Mouse (Mus musculus): Measurements from ENCODE around the gene Atp6v1g2. TPM values are rescaled to one million over a fixed set of nuclear protein-coding genes. Genes with fewer than 3 reads are reported as not detected.

Atp6v1g2 gene
- polyA plus RNA-seq, 1 experiment = 0.04 TPM

GRCm38 (mm10) chr17:35269653-35270347, 36.3 kb downstream of the Atp6v1g2 start:
- TF ChIP-seq GATA1 (IDR thresholded peaks at IDR 0.05; ENCODE audit: low read length) (no peak), TAL1 (IDR thresholded peaks at IDR 0.05; ENCODE audit: low read length) (no peak)
- H3K4me3 ChIP-seq (replicated peaks) = no peak overlapping the region
- H3K27me3 ChIP-seq (ENCODE audit: control insufficient read depth) = peaks cover 2% of the 10 kb centered on the region
- peaks cover 3% of the 10 kb centered on the region for H3K36me3 ChIP-seq (ENCODE audit: control insufficient read depth)
- no peaks in the 10 kb centered on the region; the same call in 1 of the 2 replicates for H3K4me1 ChIP-seq (ENCODE audit: control insufficient read depth)
- H3K9me3 ChIP-seq (ENCODE audit: control insufficient read depth, low read length) = peaks cover 2% of the 10 kb centered on the region

GRCm38 (mm10) chr17:35272249-35272648, 38.8 kb downstream of the Atp6v1g2 start:
- TF ChIP-seq TAL1 (IDR thresholded peaks at IDR 0.05; ENCODE audit: low read length) = no peak
- no peak for TF ChIP-seq GATA1 (IDR thresholded peaks at IDR 0.05; ENCODE audit: low read length)
- H3K9me3 ChIP-seq (ENCODE audit: control insufficient read depth, low read length) = peaks cover 2% of the 10 kb centered on the region

GRCm38 (mm10) chr17:35274770-35275169, 41.3 kb downstream of the Atp6v1g2 start:
- no peak for TF ChIP-seq TAL1 (IDR thresholded peaks at IDR 0.05; ENCODE audit: low read length)
- no peak for TF ChIP-seq GATA1 (IDR thresholded peaks at IDR 0.05; ENCODE audit: low read length)
- H3K9me3 ChIP-seq (ENCODE audit: control insufficient read depth, low read length) = peaks cover 2% of the 10 kb centered on the region
- H3K36me3 ChIP-seq (ENCODE audit: control insufficient read depth) = no peaks in the 10 kb centered on the region
- H3K4me3 ChIP-seq (replicated peaks) = no peak overlapping the region
- H3K4me1 ChIP-seq (ENCODE audit: control insufficient read depth) = no peaks in the 10 kb centered on the region; the same call in 1 of the 2 replicates
- peaks cover 19% of the 10 kb centered on the region for H3K27me3 ChIP-seq (ENCODE audit: control insufficient read depth)

More at GRCm38 (mm10) chr17:35272249-35272648, 38.8 kb downstream of the Atp6v1g2 start:
- H3K4me3 ChIP-seq (replicated peaks) = no peak overlapping the region
- H3K4me1 ChIP-seq (ENCODE audit: control insufficient read depth) = no peaks in the 10 kb centered on the region; the same call in 1 of the 2 replicates
- peaks cover 19% of the 10 kb centered on the region for H3K27me3 ChIP-seq (ENCODE audit: control insufficient read depth)
- no peaks in the 10 kb centered on the region for H3K36me3 ChIP-seq (ENCODE audit: control insufficient read depth)

GRCm38 (mm10) chr17:35276304-35276864, 42.9 kb downstream of the Atp6v1g2 start:
- peaks cover 2% of the 10 kb centered on the region for H3K9me3 ChIP-seq (ENCODE audit: control insufficient read depth, low read length)
- no peak overlapping the region for H3K4me3 ChIP-seq (replicated peaks)
- no peaks in the 10 kb centered on the region; the same call in 1 of the 2 replicates for H3K4me1 ChIP-seq (ENCODE audit: control insufficient read depth)
- TF ChIP-seq GATA1 (IDR thresholded peaks at IDR 0.05; ENCODE audit: low read length) (no peak), TAL1 (IDR thresholded peaks at IDR 0.05; ENCODE audit: low read length) (no peak)
- H3K27me3 ChIP-seq (ENCODE audit: control insufficient read depth) = peaks cover 19% of the 10 kb centered on the region
- no peaks in the 10 kb centered on the region for H3K36me3 ChIP-seq (ENCODE audit: control insufficient read depth)

- Histone ChIP-seq H3K9me3 (ENCODE audit: control insufficient read depth, low read length) (no peaks in the 10 kb centered on the region), H3K36me3 (ENCODE audit: control insufficient read depth) (no peaks in the 10 kb centered on the region), H3K4me1 (ENCODE audit: control insufficient read depth) (no peaks in the 10 kb centered on the region; the same call in 1 of the 2 replicates), H3K4me3 (replicated peaks) (no peak overlapping the region), H3K27me3 (ENCODE audit: control insufficient read depth) (peaks cover 17% of the 10 kb centered on the region)
- TF ChIP-seq GATA1 (IDR thresholded peaks at IDR 0.05; ENCODE audit: low read length) (no peak), TAL1 (IDR thresholded peaks at IDR 0.05; ENCODE audit: low read length) (no peak)
Observed at GRCm38 (mm10) chr17:35278049-35278448, 44.6 kb downstream of the Atp6v1g2 start.

GRCm38 (mm10) chr17:35278957-35279688, 45.7 kb downstream of the Atp6v1g2 start:
- H3K4me1 ChIP-seq (ENCODE audit: control insufficient read depth) = no peaks in the 10 kb centered on the region; the same call in 1 of the 2 replicates
- peaks cover 17% of the 10 kb centered on the region for H3K27me3 ChIP-seq (ENCODE audit: control insufficient read depth)
- H3K4me3 ChIP-seq (replicated peaks) = no peak overlapping the region
- H3K9me3 ChIP-seq (ENCODE audit: control insufficient read depth, low read length) = no peaks in the 10 kb centered on the region
- H3K36me3 ChIP-seq (ENCODE audit: control insufficient read depth) = no peaks in the 10 kb centered on the region
- no peak for TF ChIP-seq GATA1 (IDR thresholded peaks at IDR 0.05; ENCODE audit: low read length)
- no peak for TF ChIP-seq TAL1 (IDR thresholded peaks at IDR 0.05; ENCODE audit: low read length)

GRCm38 (mm10) chr17:35280276-35280675, 46.8 kb downstream of the Atp6v1g2 start:
- Histone ChIP-seq H3K27me3 (ENCODE audit: control insufficient read depth) (peaks cover 17% of the 10 kb centered on the region), H3K9me3 (ENCODE audit: control insufficient read depth, low read length) (no peaks in the 10 kb centered on the region), H3K4me3 (replicated peaks) (no peak overlapping the region), H3K4me1 (ENCODE audit: control insufficient read depth) (no peaks in the 10 kb centered on the region), H3K36me3 (ENCODE audit: control insufficient read depth) (no peaks in the 10 kb centered on the region)
- TF ChIP-seq GATA1 (IDR thresholded peaks at IDR 0.05; ENCODE audit: low read length) = no peak
- no peak for TF ChIP-seq TAL1 (IDR thresholded peaks at IDR 0.05; ENCODE audit: low read length)

GRCm38 (mm10) chr17:35285431-35285830, 52.0 kb downstream of the Atp6v1g2 start:
- no peaks in the 10 kb centered on the region for H3K4me1 ChIP-seq (ENCODE audit: control insufficient read depth)
- no peaks in the 10 kb centered on the region for H3K36me3 ChIP-seq (ENCODE audit: control insufficient read depth)
- TF ChIP-seq GATA1 (IDR thresholded peaks at IDR 0.05; ENCODE audit: low read length) = no peak
- no peak for TF ChIP-seq TAL1 (IDR thresholded peaks at IDR 0.05; ENCODE audit: low read length)
- no peak overlapping the region for H3K4me3 ChIP-seq (replicated peaks)
- no peaks in the 10 kb centered on the region for H3K9me3 ChIP-seq (ENCODE audit: control insufficient read depth, low read length)
- H3K27me3 ChIP-seq (ENCODE audit: control insufficient read depth) = no peaks in the 10 kb centered on the region; the same call in 1 of the 2 replicates

Other genes starting within 250 kb of the Atp6v1g2 start
- gene Vars, start 232.7 kb upstream of the Atp6v1g2 start, polyA plus RNA-seq (2012) = 41.7 and 44.9 TPM in 2 replicates
- 0.01 TPM in 2 replicates for gene Vwa7, start 217.1 kb upstream of the Atp6v1g2 start, polyA plus RNA-seq (2012)
- gene Sapcd1, start 205.6 kb upstream of the Atp6v1g2 start, polyA plus RNA-seq (2012) = 0.87 and 0.97 TPM in 2 replicates
- 0.90 and 1.3 TPM in 2 replicates for gene Msh5, start 186.9 kb upstream of the Atp6v1g2 start, polyA plus RNA-seq (2012)
- 5.1 and 6.0 TPM in 2 replicates for gene Clic1, start 183.7 kb upstream of the Atp6v1g2 start, polyA plus RNA-seq (2012)
- 0.78 and 0.92 TPM in 2 replicates for gene Ddah2, start 174.6 kb upstream of the Atp6v1g2 start, polyA plus RNA-seq (2012)
- not detected in 2 replicates for gene Ly6g6c, start 168.3 kb upstream of the Atp6v1g2 start, polyA plus RNA-seq (2012)
- gene Mpig6b, start 167.5 kb upstream of the Atp6v1g2 start, polyA plus RNA-seq (2012) = 0.05 TPM in 1 of 2 replicates, not detected in the other
- not detected in 2 replicates for gene Ly6g6e, start 156.8 kb upstream of the Atp6v1g2 start, polyA plus RNA-seq (2012)
- not detected in 2 replicates for gene Ly6g6d, start 155.6 kb upstream of the Atp6v1g2 start, polyA plus RNA-seq (2012)
- gene Ly6g6f, start 148.1 kb upstream of the Atp6v1g2 start, polyA plus RNA-seq (2012) = 0.07 and 0.08 TPM in 2 replicates
- 10.1 and 10.3 TPM in 2 replicates for gene Abhd16a, start 144.4 kb upstream of the Atp6v1g2 start, polyA plus RNA-seq (2012)
- not detected in 2 replicates for gene Ly6g5c, start 125.4 kb upstream of the Atp6v1g2 start, polyA plus RNA-seq (2012)
- gene Ly6g5b, start 118.2 kb upstream of the Atp6v1g2 start, polyA plus RNA-seq (2012) = 0.03 TPM in 1 of 2 replicates, not detected in the other
- 11.0 and 12.4 TPM in 2 replicates for gene Gpank1, start 112.2 kb upstream of the Atp6v1g2 start, polyA plus RNA-seq (2012)
- 10.2 and 11.2 TPM in 2 replicates for gene Csnk2b, start 111.6 kb upstream of the Atp6v1g2 start, polyA plus RNA-seq (2012)
- gene D17H6S53E, start 107.3 kb upstream of the Atp6v1g2 start, polyA plus RNA-seq (2012) = 0.27 and 0.48 TPM in 2 replicates
- gene Apom, start 101.6 kb upstream of the Atp6v1g2 start, polyA plus RNA-seq (2012) = 0.10 and 0.20 TPM in 2 replicates
- gene Bag6, start 98.5 kb upstream of the Atp6v1g2 start, polyA plus RNA-seq (2012) = 88.8 and 102 TPM in 2 replicates
- gene Prrc2a, start 68.8 kb upstream of the Atp6v1g2 start, polyA plus RNA-seq (2012) = 70.4 and 133 TPM in 2 replicates
- 0.27 TPM in 1 of 2 replicates, not detected in the other for gene Aif1, start 57.6 kb upstream of the Atp6v1g2 start, polyA plus RNA-seq (2012)
- gene Lst1, start 45.2 kb upstream of the Atp6v1g2 start, polyA plus RNA-seq (2012) = not detected in 2 replicates
- 0.07 and 0.08 TPM in 2 replicates for gene Ltb, start 39.2 kb upstream of the Atp6v1g2 start, polyA plus RNA-seq (2012)
- gene Tnf, start 31.7 kb upstream of the Atp6v1g2 start, polyA plus RNA-seq (2012) = 0.07 and 0.09 TPM in 2 replicates
- gene Lta, start 28.3 kb upstream of the Atp6v1g2 start, polyA plus RNA-seq (2012) = 0.03 TPM in 1 of 2 replicates, not detected in the other
- not detected in 2 replicates for gene Gm16181, start 12.8 kb upstream of the Atp6v1g2 start, polyA plus RNA-seq (2012)
- gene Nfkbil1, start 2.1 kb downstream of the Atp6v1g2 start, polyA plus RNA-seq (2012) = 1.6 TPM in 2 replicates
- gene Ddx39b, start 8.1 kb downstream of the Atp6v1g2 start, polyA plus RNA-seq (2012) = 18.8 and 20.8 TPM in 2 replicates
- gene H2-D1, start 29.1 kb downstream of the Atp6v1g2 start, polyA plus RNA-seq (2012) = 2.4 and 2.7 TPM in 2 replicates
- gene H2-Q1, start 86.7 kb downstream of the Atp6v1g2 start, polyA plus RNA-seq (2012) = not detected in 2 replicates
- gene H2-Q2, start 108.6 kb downstream of the Atp6v1g2 start, polyA plus RNA-seq (2012) = not detected in 2 replicates
- gene H2-Q4, start 146.0 kb downstream of the Atp6v1g2 start, polyA plus RNA-seq (2012) = 0.50 and 0.56 TPM in 2 replicates
- 0.09 TPM in 1 of 2 replicates, not detected in the other for gene H2-Q6, start 191.2 kb downstream of the Atp6v1g2 start, polyA plus RNA-seq (2012)
- gene H2-Q7, start 205.5 kb downstream of the Atp6v1g2 start, polyA plus RNA-seq (2012) = 0.03 and 0.13 TPM in 2 replicates
- 0.08 and 0.09 TPM in 2 replicates for gene H2-Q10, start 236.4 kb downstream of the Atp6v1g2 start, polyA plus RNA-seq (2012)

All from erythroblast, embryonic 14.5 days (primary cell).